In genomic region chr14:21902856-21903255, GRCm38 (mm10) we compare ENCODE assay signal across 14 mouse cellular contexts. TPM values are rescaled to one million over a fixed set of nuclear protein-coding genes. Genes with fewer than 3 reads are reported as not detected.
DNase-seq lines count a peak whose midpoint lies in the region; ATAC-seq lines count a peak whose summit lies in the region.
"Had no signal": no experiment of that assay in that cellular context is flagged by ENCODE, and none has a peak within 500 bp of the region (broad histone marks: within the 10 kb centered on the region; RNA-seq: fewer than 3 reads in every experiment).

No protein-coding gene starts in this region.

- no peak for DNase-seq in lung, postnatal 4 days
- no peak for DNase-seq in left cerebral cortex, postnatal 4 days
- DNase-seq: cerebellum, adult 11-12 months; gastrocnemius, postnatal 14 days; thymus, adult 2 months had no signal

- peaks cover 28% of the 10 kb centered on the region for H3K4me1 ChIP-seq in heart, embryonic 12.5 days (replicated peaks)
- H3K4me1 ChIP-seq in heart, embryonic 11.5 days (ENCODE audit: control insufficient read depth, insufficient read depth, low read length): peaks cover 26% of the 10 kb centered on the region
- H3K4me1 ChIP-seq in lung, embryonic 15.5 days: peaks cover 32% of the 10 kb centered on the region
- peaks cover 21% of the 10 kb centered on the region for H3K4me1 ChIP-seq in intestine, embryonic 15.5 days (replicated peaks)
- peaks cover 26% of the 10 kb centered on the region for H3K4me1 ChIP-seq in stomach, embryonic 16.5 days (ENCODE audit: control insufficient read depth, insufficient read depth, low read length)
- H3K4me1 ChIP-seq: megakaryocyte, embryonic 14.5 days had no signal

- H3K9ac ChIP-seq in heart, embryonic 12.5 days: no peak overlapping the region
- no peak overlapping the region for H3K9ac ChIP-seq in heart, embryonic 11.5 days (ENCODE audit: low read depth, low read length)
- no peak overlapping the region for H3K9ac ChIP-seq in lung, embryonic 15.5 days
- H3K9ac ChIP-seq in intestine, embryonic 15.5 days: no peak overlapping the region
- H3K9ac ChIP-seq in stomach, embryonic 16.5 days (ENCODE audit: low read length): no peak overlapping the region
- H3K9ac ChIP-seq: forebrain, embryonic 15.5 days; liver, embryonic 14.5 days had no signal

- 0 out of 2 replicates have a peak overlapping the region, but pooled peaks have one; percentile 39 for H3K27ac ChIP-seq in heart, embryonic 12.5 days (ENCODE audit: poor library complexity, severe bottlenecking)
- no peak overlapping the region for H3K27ac ChIP-seq in heart, embryonic 11.5 days (ENCODE audit: low read depth, low read length)
- H3K27ac ChIP-seq in lung, embryonic 15.5 days: peak overlapping the region; percentile 74
- H3K27ac ChIP-seq in intestine, embryonic 15.5 days: 0 out of 2 replicates have a peak overlapping the region, but pooled peaks have one; percentile 62
- H3K27ac ChIP-seq in stomach, embryonic 16.5 days (ENCODE audit: low read length): peak overlapping the region; percentile 89
- H3K27ac ChIP-seq: forebrain, embryonic 15.5 days; liver, embryonic 14.5 days had no signal

- no peak for ATAC-seq in heart, embryonic 12.5 days (ENCODE audit: insufficient number of reproducible peaks, low FRiP score)
- ATAC-seq in heart, embryonic 11.5 days (replicated peaks; ENCODE audit: insufficient number of reproducible peaks, low FRiP score, low TSS enrichment): no peak
- ATAC-seq in lung, embryonic 15.5 days (ENCODE audit: borderline replicate concordance, extremely low read depth, low FRiP score, low TSS enrichment): no peak
- ATAC-seq in intestine, embryonic 15.5 days: no peak
- no peak for ATAC-seq in stomach, embryonic 16.5 days (ENCODE audit: insufficient read depth, low FRiP score)
- ATAC-seq: forebrain, embryonic 15.5 days had no signal

- WGBS in heart, embryonic 12.5 days: 79% methylated on average over 1 of the region's 1 CpGs
- WGBS in heart, embryonic 11.5 days (ENCODE audit: insufficient replicate concordance): 53% methylated on average over 1 of the region's 1 CpGs
- WGBS in lung, embryonic 15.5 days: 41% methylated on average over 1 of the region's 1 CpGs
- WGBS in intestine, embryonic 15.5 days: 42% methylated on average over 1 of the region's 1 CpGs
- WGBS in stomach, embryonic 16.5 days: 37% methylated on average over 1 of the region's 1 CpGs

- intact Hi-C loops in left cerebral cortex, postnatal 4 days (cut with DNase I): no loop called here

- no peaks in the 10 kb centered on the region for H3K9me3 ChIP-seq in heart, embryonic 12.5 days (replicated peaks)
- no peaks in the 10 kb centered on the region for H3K9me3 ChIP-seq in heart, embryonic 11.5 days (replicated peaks; ENCODE audit: control insufficient read depth, low read length)
- no peaks in the 10 kb centered on the region for H3K9me3 ChIP-seq in lung, embryonic 15.5 days
- H3K9me3 ChIP-seq in intestine, embryonic 15.5 days: no peaks in the 10 kb centered on the region
- H3K9me3 ChIP-seq in stomach, embryonic 16.5 days (replicated peaks; ENCODE audit: control insufficient read depth, low read length): 0 out of 2 replicates have a peak, but pooled peaks cover 4% of the 10 kb centered on the region
- H3K9me3 ChIP-seq: forebrain, embryonic 15.5 days; megakaryocyte, embryonic 14.5 days had no signal

- H3K36me3 ChIP-seq in heart, embryonic 12.5 days: no peaks in the 10 kb centered on the region
- H3K36me3 ChIP-seq in heart, embryonic 11.5 days (ENCODE audit: control insufficient read depth, insufficient read depth, low read length): no peaks in the 10 kb centered on the region
- no peaks in the 10 kb centered on the region for H3K36me3 ChIP-seq in lung, embryonic 15.5 days
- H3K36me3 ChIP-seq in intestine, embryonic 15.5 days: no peaks in the 10 kb centered on the region
- no peaks in the 10 kb centered on the region for H3K36me3 ChIP-seq in stomach, embryonic 16.5 days (ENCODE audit: control insufficient read depth, insufficient read depth, low read length)
- H3K36me3 ChIP-seq: forebrain, embryonic 15.5 days had no signal

- H3K27me3 ChIP-seq in heart, embryonic 12.5 days (replicated peaks): no peaks in the 10 kb centered on the region
- H3K27me3 ChIP-seq in heart, embryonic 11.5 days (ENCODE audit: control insufficient read depth, insufficient read depth, low read length): no peaks in the 10 kb centered on the region
- H3K27me3 ChIP-seq in lung, embryonic 15.5 days: no peaks in the 10 kb centered on the region; the same call in 1 of the 2 replicates
- H3K27me3 ChIP-seq in intestine, embryonic 15.5 days (replicated peaks): no peaks in the 10 kb centered on the region
- H3K27me3 ChIP-seq in stomach, embryonic 16.5 days (ENCODE audit: control insufficient read depth, insufficient read depth, low read length): no peaks in the 10 kb centered on the region
- H3K27me3 ChIP-seq: forebrain, embryonic 15.5 days had no signal

- no peak overlapping the region for H3K4me2 ChIP-seq in heart, embryonic 12.5 days
- H3K4me2 ChIP-seq in heart, embryonic 11.5 days: no peak overlapping the region
- no peak overlapping the region for H3K4me2 ChIP-seq in lung, embryonic 15.5 days
- H3K4me2 ChIP-seq in intestine, embryonic 15.5 days (replicated peaks): no peak overlapping the region
- no peak overlapping the region for H3K4me2 ChIP-seq in stomach, embryonic 16.5 days (ENCODE audit: low read depth, low read length)
- H3K4me2 ChIP-seq: forebrain, embryonic 15.5 days had no signal

- H3K4me3 ChIP-seq in heart, embryonic 12.5 days: no peak overlapping the region
- no peak overlapping the region for H3K4me3 ChIP-seq in heart, embryonic 11.5 days (ENCODE audit: low read depth, low read length)
- H3K4me3 ChIP-seq in lung, embryonic 15.5 days: no peak overlapping the region
- no peak overlapping the region for H3K4me3 ChIP-seq in intestine, embryonic 15.5 days (replicated peaks)
- H3K4me3 ChIP-seq in stomach, embryonic 16.5 days (replicated peaks; ENCODE audit: low read length): no peak overlapping the region
- H3K4me3 ChIP-seq: forebrain, embryonic 15.5 days; megakaryocyte, embryonic 14.5 days; myocyte had no signal

RNA-seq across cellular contexts. Expression of gene Comtd1, which starts 54.1 kb away (rescaled TPM):
- 40.8 and 43.5 TPM in 2 replicates for polyA plus RNA-seq in heart, embryonic 12.5 days (2016; fragmentation: Nextera tagmentation; extraction: Ambion mirVana)
- 38.6 and 44.5 TPM in 2 replicates for polyA plus RNA-seq in heart, embryonic 11.5 days (2014; fragmentation: Nextera tagmentation; extraction: Ambion mirVana)
- 15.0 and 16.9 TPM in 2 replicates for polyA plus RNA-seq in lung, embryonic 15.5 days (2015; fragmentation: Nextera tagmentation; extraction: Ambion mirVana)
- 57.3 and 69.9 TPM in 2 replicates for polyA plus RNA-seq in intestine, embryonic 15.5 days (2015; fragmentation: Nextera tagmentation; extraction: Ambion mirVana)
- polyA plus RNA-seq in stomach, embryonic 16.5 days (2015; fragmentation: Nextera tagmentation; extraction: Ambion mirVana): 36.8 and 39.0 TPM in 2 replicates
- total RNA-seq in left cerebral cortex, postnatal 4 days (2021): 10 to 100 TPM; 41.5 to 52.5 TPM
